Mouse (Mus musculus): ENCODE data around the gene Wdr3.

DNA sequence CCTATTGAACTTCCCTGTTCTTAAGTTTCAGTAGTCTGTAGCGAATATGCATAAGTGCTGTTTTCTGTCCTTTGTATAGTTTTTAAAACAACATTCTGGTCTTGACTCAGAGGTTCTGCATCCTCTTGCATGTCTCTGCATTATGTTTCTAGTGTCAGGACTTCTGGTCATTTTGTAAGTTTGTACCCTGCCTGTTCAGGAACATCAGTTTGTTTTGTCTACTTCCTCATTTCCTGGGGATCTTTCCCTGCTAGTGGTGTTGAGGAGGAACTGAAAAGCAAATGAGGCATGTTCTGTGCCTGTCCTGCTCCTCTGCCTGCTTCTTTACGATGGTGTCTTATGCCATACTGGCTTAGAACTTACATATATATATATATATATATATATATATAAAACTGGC lies 13.8 kb upstream of the Wdr3 start:
- TF ChIP-seq GATA1 (IDR thresholded peaks at IDR 0.05; ENCODE audit: low read length) (no peak), TAL1 (IDR thresholded peaks at IDR 0.05; ENCODE audit: low read length) (no peak)

Data from erythroblast, embryonic 14.5 days (primary cell).